Mouse (Mus musculus): ENCODE results near the gene Mrvi1. TPM values are rescaled to one million over a fixed set of nuclear protein-coding genes. Genes with fewer than 3 reads are reported as not detected.
"Not testable (repeated sequence)": the region's sequence is repeated elsewhere in the genome, so short reads cannot be mapped to it uniquely, and the experiment has no call there.

Gene Mrvi1
- polyA plus RNA-seq, 1 experiment: 1.7 TPM

GRCm38 (mm10) chr7:110908209-110909144 lies 73.8 kb downstream of the Mrvi1 start:
- no peak for TF ChIP-seq CTCF (IDR thresholded peaks at IDR 0.05; ENCODE audit: borderline replicate concordance, extremely low read depth, insufficient read depth, insufficient read length)
- no peak for TF ChIP-seq POLR2A (IDR thresholded peaks at IDR 0.05; ENCODE audit: borderline replicate concordance, extremely low read depth, insufficient read depth, insufficient read length, poor library complexity, severe bottlenecking)
- no peak for DNase-seq (ENCODE audit: low read depth)

DNA sequence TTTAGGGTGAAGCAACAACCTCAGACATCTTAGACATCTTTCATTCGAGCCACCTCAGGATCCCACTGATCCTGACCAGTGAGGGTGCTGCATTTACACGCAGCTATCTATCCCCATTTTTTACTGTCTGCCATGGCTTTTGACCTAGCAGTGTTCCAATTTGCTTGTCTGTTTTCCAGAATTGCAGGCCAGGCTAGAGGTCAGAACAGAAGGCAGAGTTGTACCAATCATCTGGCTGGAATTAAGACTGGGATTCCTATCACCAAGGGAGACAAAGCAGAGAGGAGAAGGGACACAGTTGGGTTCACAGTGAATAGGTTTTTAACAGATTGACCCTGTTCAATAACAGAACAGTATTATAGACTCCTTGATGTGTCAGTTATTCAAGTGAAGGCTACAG lies 75.7 kb downstream of the Mrvi1 start:
- TF ChIP-seq POLR2A (IDR thresholded peaks at IDR 0.05; ENCODE audit: borderline replicate concordance, extremely low read depth, insufficient read depth, insufficient read length, poor library complexity, severe bottlenecking): no peak
- no peak for TF ChIP-seq CTCF (IDR thresholded peaks at IDR 0.05; ENCODE audit: borderline replicate concordance, extremely low read depth, insufficient read depth, insufficient read length)
- no peak for DNase-seq (ENCODE audit: low read depth)

- TF ChIP-seq CTCF (IDR thresholded peaks at IDR 0.05; ENCODE audit: borderline replicate concordance, extremely low read depth, insufficient read depth, insufficient read length) (no peak), POLR2A (IDR thresholded peaks at IDR 0.05; ENCODE audit: borderline replicate concordance, extremely low read depth, insufficient read depth, insufficient read length, poor library complexity, severe bottlenecking) (no peak)
- DNase-seq (ENCODE audit: low read depth): no peak
These were observed 79.0 kb downstream of the Mrvi1 start for GRCm38 (mm10) chr7:110903226-110903625.

GRCm38 (mm10) chr7:110897202-110897601 lies 85.1 kb downstream of the Mrvi1 start:
- TF ChIP-seq POLR2A (IDR thresholded peaks at IDR 0.05; ENCODE audit: borderline replicate concordance, extremely low read depth, insufficient read depth, insufficient read length, poor library complexity, severe bottlenecking) (no peak), CTCF (IDR thresholded peaks at IDR 0.05; ENCODE audit: borderline replicate concordance, extremely low read depth, insufficient read depth, insufficient read length) (no peak)
- no peak for DNase-seq (ENCODE audit: low read depth)

DNA sequence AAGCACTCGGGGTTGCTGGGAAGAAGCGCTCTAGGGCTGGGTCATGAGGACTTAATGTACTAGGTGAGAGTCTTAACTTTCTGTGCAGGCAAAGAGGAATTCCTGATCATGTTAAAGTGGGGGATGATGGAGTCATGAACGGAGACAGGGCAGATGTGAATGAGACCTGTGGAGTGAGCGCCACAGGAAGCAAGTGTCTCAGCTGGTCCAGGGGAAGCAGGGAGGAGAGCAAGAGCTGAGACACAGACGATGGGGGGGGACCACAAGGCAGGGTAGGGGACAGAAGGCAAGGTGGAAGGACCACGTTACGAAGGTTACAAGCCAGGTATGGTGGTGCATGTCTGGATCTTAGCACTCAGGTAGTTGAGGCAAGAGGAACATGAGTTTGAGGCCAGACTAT lies 85.8 kb downstream of the Mrvi1 start:
- TF ChIP-seq CTCF (IDR thresholded peaks at IDR 0.05; ENCODE audit: borderline replicate concordance, extremely low read depth, insufficient read depth, insufficient read length): no peak
- DNase-seq (ENCODE audit: low read depth): no peak

- not testable (repeated sequence) for DNase-seq (ENCODE audit: low read depth)
These were observed 86.5 kb downstream of the Mrvi1 start for GRCm38 (mm10) chr7:110895772-110896171.

DNA sequence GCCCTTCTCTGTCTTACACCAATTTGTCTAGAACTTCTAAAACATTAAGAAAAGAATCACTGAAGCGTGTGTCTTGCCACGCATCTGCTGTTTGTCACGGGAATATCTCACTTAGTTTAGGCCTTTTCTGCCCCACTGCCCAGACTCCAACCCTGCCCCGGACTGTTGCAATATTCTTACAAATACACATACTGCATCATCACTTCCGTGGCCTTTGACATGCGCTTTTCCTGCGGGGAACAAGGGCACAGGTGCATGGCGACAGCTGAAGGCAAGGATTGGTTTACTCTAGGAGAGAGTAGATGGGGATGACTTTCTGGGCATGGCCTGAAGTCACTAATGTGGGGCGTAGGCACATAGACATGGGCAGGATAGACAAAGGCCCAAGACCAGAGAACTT lies 87.6 kb downstream of the Mrvi1 start:
- DNase-seq (ENCODE audit: low read depth): no peak
- TF ChIP-seq CTCF (IDR thresholded peaks at IDR 0.05; ENCODE audit: borderline replicate concordance, extremely low read depth, insufficient read depth, insufficient read length) (no peak), POLR2A (IDR thresholded peaks at IDR 0.05; ENCODE audit: borderline replicate concordance, extremely low read depth, insufficient read depth, insufficient read length, poor library complexity, severe bottlenecking) (no peak)

DNA sequence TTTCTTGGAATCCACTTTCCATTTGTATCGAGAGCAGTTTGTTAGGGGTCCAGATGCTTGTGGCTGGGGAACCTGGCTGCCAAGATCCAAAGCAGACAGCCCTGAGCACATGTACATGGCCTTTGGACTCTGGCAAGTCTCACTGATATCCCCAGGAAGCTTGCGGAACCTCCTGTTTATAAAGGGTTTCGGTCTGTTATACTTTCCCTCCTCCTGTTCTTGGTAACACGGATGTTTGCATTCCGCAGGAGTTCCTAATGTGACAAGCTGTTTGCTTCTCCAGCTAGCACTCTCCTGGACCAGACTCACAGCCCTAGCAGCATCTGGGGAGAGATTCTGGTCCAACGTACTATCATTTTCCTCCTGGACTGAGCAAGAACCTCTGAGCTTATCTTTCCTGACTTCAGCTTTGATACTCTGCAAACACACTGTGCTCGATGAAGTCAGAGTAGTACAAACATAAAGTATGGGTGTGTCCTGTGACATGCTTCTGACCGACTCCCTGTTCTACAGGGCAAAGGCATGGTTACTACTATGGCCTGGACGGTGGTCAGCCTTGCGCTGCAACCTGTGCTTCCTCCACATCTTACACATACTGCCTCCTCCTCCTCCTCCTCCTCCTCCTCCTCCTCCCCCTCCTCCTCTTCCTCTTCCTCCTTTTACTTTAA lies 88.2 kb downstream of the Mrvi1 start:
- peak; percentile 1 for DNase-seq (ENCODE audit: low read depth)
- TF ChIP-seq POLR2A (IDR thresholded peaks at IDR 0.05; ENCODE audit: borderline replicate concordance, extremely low read depth, insufficient read depth, insufficient read length, poor library complexity, severe bottlenecking) (no peak), CTCF (IDR thresholded peaks at IDR 0.05; ENCODE audit: borderline replicate concordance, extremely low read depth, insufficient read depth, insufficient read length) (no peak)

GRCm38 (mm10) chr7:110891501-110891986 lies 90.7 kb downstream of the Mrvi1 start:
- TF ChIP-seq POLR2A (IDR thresholded peaks at IDR 0.05; ENCODE audit: borderline replicate concordance, extremely low read depth, insufficient read depth, insufficient read length, poor library complexity, severe bottlenecking): no peak
- TF ChIP-seq CTCF (IDR thresholded peaks at IDR 0.05; ENCODE audit: borderline replicate concordance, extremely low read depth, insufficient read depth, insufficient read length): no peak
- DNase-seq (ENCODE audit: low read depth): no peak

DNA sequence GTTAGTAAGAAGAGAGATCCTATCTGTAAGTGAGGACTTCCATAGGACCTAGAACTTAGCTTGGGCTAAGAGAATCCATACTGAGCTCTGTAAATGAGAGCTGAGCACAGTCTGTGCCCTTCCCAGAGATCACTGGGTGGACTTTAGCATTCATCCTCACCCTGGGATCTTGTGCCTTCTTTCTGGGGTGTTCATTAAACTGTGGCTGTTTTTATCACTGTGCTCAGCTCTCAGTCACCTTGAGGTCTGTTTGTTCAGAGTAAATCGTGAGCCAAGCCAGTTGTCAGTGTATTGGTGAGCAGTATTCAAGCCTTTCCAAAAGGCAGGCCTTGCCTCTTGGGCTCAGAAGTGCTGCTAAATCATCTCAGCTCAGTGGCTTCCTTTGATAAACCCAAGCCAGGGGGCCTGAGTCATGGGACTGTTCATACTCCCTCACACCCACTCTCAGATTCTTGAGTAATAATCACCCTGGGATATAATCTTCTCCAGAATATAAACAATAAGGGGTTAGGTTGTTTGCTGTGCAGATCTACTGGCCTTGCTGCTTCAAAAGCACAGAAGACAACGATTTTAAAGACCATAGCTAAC lies 100.4 kb downstream of the Mrvi1 start:
- no peak for TF ChIP-seq POLR2A (IDR thresholded peaks at IDR 0.05; ENCODE audit: borderline replicate concordance, extremely low read depth, insufficient read depth, insufficient read length, poor library complexity, severe bottlenecking)
- no peak for TF ChIP-seq CTCF (IDR thresholded peaks at IDR 0.05; ENCODE audit: borderline replicate concordance, extremely low read depth, insufficient read depth, insufficient read length)
- no peak for DNase-seq (ENCODE audit: low read depth)

- no peak for DNase-seq (ENCODE audit: low read depth)
- TF ChIP-seq POLR2A (IDR thresholded peaks at IDR 0.05; ENCODE audit: borderline replicate concordance, extremely low read depth, insufficient read depth, insufficient read length, poor library complexity, severe bottlenecking) (no peak), CTCF (IDR thresholded peaks at IDR 0.05; ENCODE audit: borderline replicate concordance, extremely low read depth, insufficient read depth, insufficient read length) (no peak)
These were observed 104.2 kb downstream of the Mrvi1 start for GRCm38 (mm10) chr7:110878028-110878427.

All from brain, embryonic 14.5 days (tissue).